Mouse (Mus musculus) embryonic fibroblast, embryonic 13.5 days (primary cell): ENCODE data around the gene Rnf181. TPM values are rescaled to one million over a fixed set of nuclear protein-coding genes. Genes with fewer than 3 reads are reported as not detected.

Source experiments
- H3K27ac ChIP-seq: 2 replicates; pipeline ENCODE4 v1.5.1; 2012; ENCODE audit warnings: low read length, control low read depth, inconsistent platforms; ENCODE audit not compliant: insufficient read depth
- H3K4me1 ChIP-seq: 2 replicates; pipeline ENCODE4 v1.6.1; 2011; ENCODE audit warnings: low read length; ENCODE audit not compliant: control insufficient read depth, insufficient read depth
- H3K4me3 ChIP-seq: 2 replicates; pipeline ENCODE4 v1.5.1; 2011; ENCODE audit warnings: mild to moderate bottlenecking, control low read depth, low read length; ENCODE audit not compliant: insufficient read depth
- CTCF ChIP-seq: IDR thresholded peaks from 2 replicates; pipeline ENCODE4 v1.5.1; 2011; ENCODE audit warnings: mild to moderate bottlenecking, control low read depth, low read length, moderate library complexity, borderline replicate concordance; ENCODE audit not compliant: insufficient read depth
- POLR2A ChIP-seq: IDR thresholded peaks from 2 replicates; pipeline ENCODE4 v1.6.1; 2011; ENCODE audit warnings: low read depth, mild to moderate bottlenecking, control low read depth, low read length, moderate library complexity
- polyA plus RNA-seq: library from polyadenylated mRNA; stranded (reverse); fragments of >200 nt; gene quantifications from 2 replicates; pipeline ENCODE4 v1.2.4, GENCODE M21; 2011; ENCODE audit warnings: low read depth; ENCODE audit not compliant: missing spikeins, insufficient read length

Rnf181 gene
- polyA plus RNA-seq: 80.0 and 99.9 TPM in 2 replicates

GRCm38 (mm10) chr6:72366844-72367443 is at the start of gene Rnf181:
Gene Rnf181 (minus strand): TSS chr6:72366956.
- H3K4me1 ChIP-seq: peaks cover 6% of the 10 kb centered on the region; the same call in 1 of the 2 replicates
- no peak within 1 kb of the TSS for H3K4me3 ChIP-seq
- TF ChIP-seq POLR2A: no peak
- TF ChIP-seq CTCF: no peak
- H3K27ac ChIP-seq: no peak within 1 kb of the TSS

- Histone ChIP-seq H3K4me3 (no peak overlapping the region), H3K27ac (no peak overlapping the region), H3K4me1 (peaks cover 2% of the 10 kb centered on the region; the same call in 1 of the 2 replicates)
- TF ChIP-seq CTCF (no peak), POLR2A (no peak)
These were observed 49.4 kb upstream of the Rnf181 start for GRCm38 (mm10) chr6:72415964-72416772.

- peak overlapping the region; percentile 98 for H3K4me3 ChIP-seq
These were observed 48.4 kb upstream of the Rnf181 start for GRCm38 (mm10) chr6:72415181-72415580.

GRCm38 (mm10) chr6:72414076-72414756 is 47.5 kb upstream of the Rnf181 start, which contains the start of gene Ggcx:
Gene Ggcx (plus strand): TSS chr6:72414308.
- TF ChIP-seq POLR2A (peak; percentile 93), CTCF (no peak)
- H3K27ac ChIP-seq: no peak within 1 kb of the TSS
- peak within 1 kb of the TSS; percentile 98 for H3K4me3 ChIP-seq
- H3K4me1 ChIP-seq: peaks cover 2% of the 10 kb centered on the region; the same call in 1 of the 2 replicates

More at GRCm38 (mm10) chr6:72415181-72415580, 48.4 kb upstream of the Rnf181 start:
- peaks cover 2% of the 10 kb centered on the region; the same call in 1 of the 2 replicates for H3K4me1 ChIP-seq
- TF ChIP-seq CTCF (no peak), POLR2A (no peak)
- H3K27ac ChIP-seq: no peak overlapping the region

- TF ChIP-seq POLR2A: no peak
- TF ChIP-seq CTCF: no peak
- Histone ChIP-seq H3K4me1 (no peaks in the 10 kb centered on the region), H3K4me3 (no peak overlapping the region), H3K27ac (no peak overlapping the region)
These were observed 43.8 kb upstream of the Rnf181 start for GRCm38 (mm10) chr6:72410518-72410917.

- no peaks in the 10 kb centered on the region for H3K4me1 ChIP-seq
- no peak for TF ChIP-seq POLR2A
- no peak for TF ChIP-seq CTCF
- no peak overlapping the region for H3K4me3 ChIP-seq
- H3K27ac ChIP-seq: no peak overlapping the region
These were observed 43.2 kb upstream of the Rnf181 start for GRCm38 (mm10) chr6:72410003-72410402.

- no peak overlapping the region for H3K27ac ChIP-seq
- no peak overlapping the region for H3K4me3 ChIP-seq
- no peak for TF ChIP-seq POLR2A
- no peak for TF ChIP-seq CTCF
- H3K4me1 ChIP-seq: no peaks in the 10 kb centered on the region
These were observed 42.8 kb upstream of the Rnf181 start for GRCm38 (mm10) chr6:72409567-72409966.

GRCm38 (mm10) chr6:72407119-72407518 is 40.4 kb upstream of the Rnf181 start:
- TF ChIP-seq POLR2A: no peak
- peak; percentile 93 for TF ChIP-seq CTCF
- Histone ChIP-seq H3K4me1 (no peaks in the 10 kb centered on the region), H3K27ac (no peak overlapping the region), H3K4me3 (no peak overlapping the region)

- Histone ChIP-seq H3K27ac (no peak overlapping the region), H3K4me1 (no peaks in the 10 kb centered on the region), H3K4me3 (no peak overlapping the region)
- TF ChIP-seq CTCF (no peak), POLR2A (no peak)
These were observed 38.6 kb upstream of the Rnf181 start for GRCm38 (mm10) chr6:72405356-72405755.
